Mouse (Mus musculus) E14TG2a.4 (cell line): ENCODE measurements around the gene Apobr.

Experiments used
- CTCF ChIP-seq: conservative IDR thresholded peaks from 2 replicates; pipeline ENCODE4 v1.5.1; 2014; ENCODE audit warnings: low read length
- NANOG ChIP-seq: IDR thresholded peaks from 2 replicates; pipeline ENCODE4 v1.6.1; 2014; ENCODE audit warnings: borderline replicate concordance, low read length, mixed read lengths

DNA sequence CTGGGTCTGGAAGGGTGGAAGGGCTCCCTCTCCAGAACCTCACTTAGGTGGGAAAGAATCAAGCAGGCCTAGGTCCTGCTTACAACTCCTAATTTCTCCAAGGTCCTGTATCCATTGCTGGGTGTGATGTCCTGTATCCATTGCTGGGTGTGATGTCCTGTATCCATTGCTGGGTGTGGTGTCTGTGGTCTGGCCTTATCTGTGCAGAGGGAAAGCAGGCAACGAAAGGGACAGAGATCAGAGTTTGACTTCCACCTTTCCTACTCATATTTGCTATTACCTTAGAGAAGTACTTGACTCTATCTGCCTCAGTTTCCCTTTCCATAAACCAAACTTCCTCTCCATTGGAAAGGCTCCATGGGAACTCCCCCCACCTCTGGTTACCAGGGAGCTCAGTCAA is 38.6 kb downstream of the Apobr start:
- TF ChIP-seq CTCF, result no peak
- TF ChIP-seq NANOG, result no peak
